Mouse (Mus musculus): ENCODE data around the gene Dagla.

The Dagla gene

GRCm38 (mm10) chr19:10239975-10240653, 64.6 kb downstream of the Dagla start:
- DNase-seq (ENCODE audit: low read depth in 2 of 2, low spot score in 2 of 2): no peak

- no peak for DNase-seq (ENCODE audit: low read depth in 2 of 2, low spot score in 2 of 2)
Measured at GRCm38 (mm10) chr19:10239419-10239818, 65.3 kb downstream of the Dagla start.

- no peak for DNase-seq (ENCODE audit: low read depth in 2 of 2, low spot score in 2 of 2)
Measured at GRCm38 (mm10) chr19:10238477-10238876, 66.2 kb downstream of the Dagla start.

- no peak for DNase-seq (ENCODE audit: low read depth in 2 of 2, low spot score in 2 of 2)
Measured at GRCm38 (mm10) chr19:10235784-10236565, 68.7 kb downstream of the Dagla start.

GRCm38 (mm10) chr19:10232327-10233017, 72.2 kb downstream of the Dagla start:
- no peak for DNase-seq (ENCODE audit: low read depth in 2 of 2, low spot score in 2 of 2)

- DNase-seq (ENCODE audit: low read depth in 2 of 2, low spot score in 2 of 2): no peak
Measured at GRCm38 (mm10) chr19:10231871-10232270, 72.8 kb downstream of the Dagla start.

- DNase-seq (ENCODE audit: low read depth in 2 of 2, low spot score in 2 of 2): no peak
Measured at GRCm38 (mm10) chr19:10231016-10231415, 73.7 kb downstream of the Dagla start.

GRCm38 (mm10) chr19:10225767-10226166, 78.9 kb downstream of the Dagla start:
- no peak for DNase-seq (ENCODE audit: low read depth in 2 of 2, low spot score in 2 of 2)

GRCm38 (mm10) chr19:10224637-10225453, 79.8 kb downstream of the Dagla start:
- no peak for DNase-seq (ENCODE audit: low read depth in 2 of 2, low spot score in 2 of 2)

- DNase-seq (ENCODE audit: low read depth in 2 of 2, low spot score in 2 of 2): no peak
Measured at GRCm38 (mm10) chr19:10223561-10223960, 81.1 kb downstream of the Dagla start.

- no peak for DNase-seq (ENCODE audit: low read depth in 2 of 2, low spot score in 2 of 2)
Measured at GRCm38 (mm10) chr19:10222656-10223055, 82.0 kb downstream of the Dagla start.

GRCm38 (mm10) chr19:10221585-10221984, 83.1 kb downstream of the Dagla start:
- DNase-seq (ENCODE audit: low read depth in 2 of 2, low spot score in 2 of 2): no peak

GRCm38 (mm10) chr19:10219593-10219992, 85.1 kb downstream of the Dagla start:
- DNase-seq (ENCODE audit: low read depth in 2 of 2, low spot score in 2 of 2): no peak

- peak; percentile 15 to 33 for DNase-seq (ENCODE audit: low read depth in 2 of 2, low spot score in 2 of 2)
Measured at GRCm38 (mm10) chr19:10219108-10219507, 85.6 kb downstream of the Dagla start.

- no peak for DNase-seq (ENCODE audit: low read depth in 2 of 2, low spot score in 2 of 2)
Measured at GRCm38 (mm10) chr19:10216101-10216500, 88.6 kb downstream of the Dagla start.

- DNase-seq (ENCODE audit: low read depth in 2 of 2, low spot score in 2 of 2): no peak
Measured at GRCm38 (mm10) chr19:10213796-10214471, 90.7 kb downstream of the Dagla start.

- no peak for DNase-seq (ENCODE audit: low read depth in 2 of 2, low spot score in 2 of 2)
Measured at GRCm38 (mm10) chr19:10210885-10211284, 93.8 kb downstream of the Dagla start.

- DNase-seq (ENCODE audit: low read depth in 2 of 2, low spot score in 2 of 2): no peak
Measured at GRCm38 (mm10) chr19:10208851-10209250, 95.8 kb downstream of the Dagla start.

- DNase-seq (ENCODE audit: low read depth in 2 of 2, low spot score in 2 of 2): no peak
Measured at GRCm38 (mm10) chr19:10205051-10205450, 99.6 kb downstream of the Dagla start.

- DNase-seq (ENCODE audit: low read depth in 2 of 2, low spot score in 2 of 2): peak; percentile 21 to 52
Measured at GRCm38 (mm10) chr19:10204616-10205001, 100.1 kb downstream of the Dagla start.
